Mouse (Mus musculus): ENCODE measurements at regions not wholly inside any gene's neighbourhood (a gene's known extent, or its start where the extent isn't known, plus 50 kb on each side); places are given as distances from the start of the nearest gene placed in this dataset.

DNA sequence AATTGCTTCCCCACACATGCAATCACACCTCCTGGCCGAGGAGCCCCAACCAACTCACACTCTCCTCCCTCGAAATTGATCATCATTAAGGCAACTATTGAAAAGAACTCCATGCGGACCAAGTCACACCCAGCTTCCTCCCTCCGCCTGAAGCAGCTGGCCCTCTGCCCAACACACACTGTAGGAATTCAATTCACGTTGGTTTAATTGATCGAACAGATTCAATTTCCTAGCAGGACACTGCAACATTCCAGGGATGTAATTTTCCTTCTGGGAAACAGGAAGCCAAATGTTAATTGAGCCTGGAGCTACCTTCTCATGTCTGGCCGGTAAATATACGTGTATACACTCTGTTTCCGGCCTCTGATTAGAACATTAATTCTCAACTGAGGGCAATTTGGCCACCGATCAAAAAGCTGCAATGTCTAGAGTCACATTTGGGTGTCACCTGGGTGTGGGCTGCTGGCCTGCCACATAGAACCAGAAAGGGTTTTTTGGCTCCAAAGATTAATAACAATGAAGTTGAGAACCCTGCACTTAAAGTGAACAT lies 500.7 kb upstream of the Tmem132c start:
- DNase-seq, result no peak

- DNase-seq, result no peak
These were observed 486.5 kb upstream of the Tmem132c start for GRCm38 (mm10) chr5:126755107-126755506.

- no peak for DNase-seq
These were observed 476.4 kb upstream of the Tmem132c start for GRCm38 (mm10) chr5:126765037-126765707.

DNA sequence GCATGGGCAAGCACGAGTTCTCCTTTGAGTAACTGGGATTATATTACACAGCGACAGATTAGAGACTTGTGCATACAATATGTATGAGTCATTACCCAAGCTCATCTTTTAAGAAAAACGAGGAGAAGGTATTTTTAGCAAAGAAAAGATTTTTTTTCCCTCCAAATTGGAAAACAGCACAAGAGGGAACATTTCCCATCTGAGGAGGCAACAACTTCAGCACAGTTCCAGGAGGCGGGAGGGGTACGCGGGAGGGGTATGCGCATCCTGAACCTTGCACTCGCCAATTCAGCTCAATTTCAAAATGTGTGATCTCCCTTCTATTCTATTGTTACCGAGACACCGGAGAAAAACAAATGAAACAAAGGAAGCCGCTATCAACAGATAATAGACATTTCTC lies 472.6 kb upstream of the Tmem132c start:
- no peak for DNase-seq

- DNase-seq, result no peak
These were observed 453.6 kb upstream of the Tmem132c start for GRCm38 (mm10) chr5:126787706-126788610.

DNA sequence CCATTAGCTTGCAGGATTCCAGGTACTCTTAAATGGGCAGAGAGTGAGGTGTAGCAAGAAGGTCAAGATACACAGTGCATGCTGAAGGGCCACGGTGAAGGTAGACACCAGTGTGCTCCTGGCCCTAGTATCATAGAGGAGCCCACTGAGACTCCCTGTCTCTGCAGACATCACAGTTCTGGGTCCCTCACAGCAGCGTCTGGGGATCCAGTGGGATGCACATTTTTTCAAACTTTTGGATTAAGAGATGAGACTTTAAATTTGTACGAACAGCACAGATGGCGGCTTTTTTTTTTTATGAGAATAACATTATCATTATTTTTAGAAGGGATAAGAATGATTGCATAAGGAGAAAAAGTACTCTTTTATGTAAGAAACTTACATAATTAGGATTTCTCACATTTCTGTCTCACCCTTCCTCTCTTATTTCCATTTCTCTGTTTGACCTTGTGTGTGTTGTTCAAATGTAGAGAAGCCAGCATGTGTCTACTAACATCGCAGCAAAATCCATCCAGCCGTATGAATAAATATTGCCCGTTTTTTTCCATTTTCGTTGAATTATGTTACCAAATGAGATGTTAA lies 441.8 kb upstream of the Tmem132c start:
- no peak for DNase-seq

- DNase-seq, result no peak
These were observed 435.0 kb upstream of the Tmem132c start for GRCm38 (mm10) chr5:126806656-126807055.

GRCm38 (mm10) chr5:126816069-126816468 lies 425.5 kb upstream of the Tmem132c start:
- DNase-seq, result no peak

DNA sequence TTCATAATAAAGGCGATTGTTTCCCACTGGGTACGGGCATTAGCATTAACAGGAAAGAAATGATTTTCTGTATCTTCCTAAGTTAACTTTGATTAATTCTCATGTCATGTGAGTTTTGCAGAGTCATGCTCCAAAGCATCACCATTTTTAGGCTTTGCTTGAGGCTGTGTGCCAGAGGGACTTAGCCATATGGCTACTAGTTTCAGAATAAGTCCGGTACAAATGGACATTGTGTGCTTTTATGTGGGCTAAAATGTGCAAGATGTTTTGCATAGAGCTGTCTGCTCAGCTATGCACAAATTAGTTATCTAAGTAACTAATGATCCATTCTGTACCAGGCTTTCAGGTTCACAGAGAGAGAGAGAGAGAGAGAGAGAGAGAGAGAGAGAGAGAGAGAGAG lies 406.2 kb upstream of the Tmem132c start:
- DNase-seq, result no peak

DNA sequence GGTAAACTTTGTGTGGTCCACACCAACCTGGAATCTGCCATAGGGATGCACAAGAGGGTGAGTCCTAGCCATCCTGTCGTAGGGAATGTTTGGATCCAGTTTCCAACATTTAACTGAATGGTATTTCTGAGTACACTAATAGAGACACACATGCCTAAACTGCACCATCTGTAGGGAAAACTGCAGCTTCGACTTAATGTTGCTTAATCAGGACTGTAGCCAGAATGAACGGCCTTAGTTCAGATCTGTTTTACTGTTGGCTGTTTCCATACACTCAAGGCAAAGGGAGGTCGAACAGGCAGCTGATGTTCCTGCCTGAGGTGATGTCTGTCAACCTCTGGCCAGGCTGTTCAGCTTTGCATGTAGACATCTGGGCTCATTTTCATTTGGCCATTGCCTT lies 399.0 kb upstream of the Tmem132c start:
- no peak for DNase-seq

GRCm38 (mm10) chr5:126862078-126862477 lies 379.5 kb upstream of the Tmem132c start:
- no peak for DNase-seq

DNA sequence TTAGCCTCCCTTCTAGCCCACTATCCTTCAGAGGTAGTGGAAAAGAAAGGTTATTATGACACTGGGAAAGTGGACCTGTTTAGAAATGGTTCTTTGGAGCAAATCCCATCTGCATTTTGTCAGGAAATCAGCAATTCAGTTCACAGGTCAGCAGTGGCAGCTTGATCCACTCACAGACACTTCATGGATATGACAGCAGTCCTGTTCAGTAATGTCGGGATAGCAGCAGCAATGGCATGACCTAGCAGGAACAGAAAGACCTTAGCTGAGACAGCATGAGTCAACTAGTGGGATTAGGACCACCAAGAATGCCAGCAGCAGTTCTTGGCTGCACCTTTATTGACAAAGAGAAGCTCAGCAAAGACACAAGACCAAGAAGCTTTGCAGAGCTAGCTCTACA lies 365.8 kb upstream of the Tmem132c start:
- DNase-seq, result no peak

- no peak for DNase-seq
These were observed 350.9 kb upstream of the Tmem132c start for GRCm38 (mm10) chr5:126890710-126891109.

DNA sequence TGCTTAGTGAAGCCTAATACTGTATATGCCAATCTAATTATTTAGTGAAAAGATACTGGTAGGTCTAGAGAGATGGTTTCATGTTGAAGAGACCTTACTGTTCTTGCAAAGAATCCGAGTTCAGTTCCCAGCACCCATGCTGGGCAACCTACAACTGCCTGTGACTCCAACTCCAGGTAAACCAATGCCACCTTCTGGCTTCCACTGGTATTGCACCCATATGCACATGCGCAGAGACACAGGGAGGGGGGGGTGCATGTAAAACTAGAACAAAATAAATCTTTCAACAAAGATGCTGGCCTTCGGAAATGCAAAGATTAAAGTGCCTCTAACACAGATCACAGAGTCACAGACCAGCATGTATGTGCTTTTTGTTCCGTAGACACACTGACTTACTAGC lies 348.5 kb upstream of the Tmem132c start:
- DNase-seq, result no peak

DNA sequence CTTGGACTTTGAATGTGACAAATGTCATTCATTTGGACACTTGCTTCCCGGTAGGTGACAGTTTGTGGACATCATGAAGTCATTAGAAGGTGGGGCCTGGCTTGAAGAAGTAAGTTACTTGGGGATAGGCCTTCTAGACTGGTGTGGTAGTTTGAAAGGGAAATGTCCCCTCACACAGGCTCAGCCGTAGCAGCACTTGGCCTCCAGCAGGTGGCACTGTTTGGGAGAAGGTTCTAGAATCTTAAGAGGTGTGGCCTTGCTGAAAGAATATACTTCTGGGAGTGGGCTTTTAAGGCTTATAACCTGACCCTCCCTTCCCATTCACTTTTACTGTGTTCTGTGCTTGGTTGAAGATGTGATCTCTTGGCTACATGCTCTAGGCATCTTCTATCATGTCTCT lies 331.5 kb upstream of the Tmem132c start:
- no peak for DNase-seq

DNA sequence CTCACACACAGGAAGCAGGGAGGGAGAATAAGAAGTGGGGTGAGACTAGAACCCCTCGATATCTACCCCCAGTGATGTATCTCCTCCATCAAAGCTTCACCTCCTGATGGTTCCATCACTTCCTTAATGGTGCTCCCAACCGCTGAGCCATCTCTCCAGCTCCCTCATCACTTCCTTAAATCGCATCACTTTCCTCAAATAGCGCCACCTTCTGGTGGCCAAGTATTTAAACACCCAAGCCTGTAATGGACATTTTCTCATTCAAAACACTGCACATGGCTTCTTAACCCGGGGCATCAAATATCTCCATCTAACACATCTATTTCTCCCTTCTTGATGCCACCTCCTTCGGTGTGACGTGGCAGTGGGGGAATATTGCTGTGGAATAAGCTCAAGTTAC lies 324.3 kb upstream of the Tmem132c start:
- DNase-seq, result no peak

- no peak for DNase-seq
These were observed 308.1 kb upstream of the Tmem132c start for GRCm38 (mm10) chr5:126933466-126933865.

DNA sequence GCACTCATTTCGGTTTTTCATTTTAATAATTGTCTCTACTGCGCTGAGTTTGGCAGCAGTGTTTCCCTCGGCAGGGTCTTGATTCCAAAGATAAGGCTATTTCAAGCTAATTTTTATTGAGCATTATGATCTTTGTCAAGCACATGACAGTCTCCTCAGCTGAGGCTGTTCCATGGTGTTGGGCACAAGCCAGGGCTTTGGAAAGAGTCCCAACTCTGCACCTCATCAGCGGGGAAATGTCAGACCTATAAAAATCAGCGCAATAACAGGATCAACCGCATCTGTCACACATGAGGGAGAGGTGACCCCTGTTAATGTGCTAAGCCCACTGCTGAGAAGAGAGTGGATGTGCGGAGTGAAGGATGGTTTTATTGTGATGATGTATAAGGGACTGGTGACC lies 296.7 kb upstream of the Tmem132c start:
- no peak for DNase-seq

GRCm38 (mm10) chr5:126954189-126954588 lies 287.4 kb upstream of the Tmem132c start:
- no peak for DNase-seq

DNA sequence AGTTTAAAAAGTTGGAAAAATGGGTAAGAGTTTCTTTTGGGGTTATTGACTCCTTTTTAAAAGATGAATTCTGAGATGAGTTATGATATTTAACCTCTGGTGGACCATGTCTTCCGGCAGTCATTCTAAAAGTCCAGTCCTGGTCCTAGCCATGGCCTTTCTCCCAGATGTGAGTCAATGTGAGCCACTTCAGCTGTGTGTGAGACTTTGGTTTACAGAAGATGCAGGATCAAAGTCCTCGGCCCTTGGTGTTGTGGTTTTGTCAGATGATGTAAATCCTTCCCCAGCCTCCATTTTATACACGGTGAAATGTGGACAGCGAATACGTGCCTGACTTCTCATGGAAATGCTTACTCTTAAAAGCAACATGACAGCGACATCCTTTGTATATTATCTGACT lies 287.0 kb upstream of the Tmem132c start:
- no peak for DNase-seq

DNA sequence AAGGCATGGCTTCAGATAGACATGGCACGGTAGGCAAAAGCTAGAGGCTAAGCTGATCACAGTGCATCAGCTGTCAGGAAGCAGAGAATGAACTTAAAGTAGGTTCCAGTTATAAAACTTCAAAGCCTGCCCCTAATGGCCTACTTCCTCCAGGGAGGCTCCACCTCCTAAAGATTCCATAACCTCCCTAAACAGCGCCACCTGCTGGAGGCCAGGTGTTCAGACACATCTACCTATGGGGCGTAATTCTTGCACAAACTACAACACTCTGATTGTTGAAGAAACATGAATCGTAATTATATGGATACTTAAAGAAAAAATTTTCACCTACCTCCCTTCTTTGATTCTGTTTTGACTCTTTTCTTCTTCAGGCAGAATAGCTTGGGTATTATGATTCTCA lies 277.0 kb upstream of the Tmem132c start:
- DNase-seq, result no peak

DNA sequence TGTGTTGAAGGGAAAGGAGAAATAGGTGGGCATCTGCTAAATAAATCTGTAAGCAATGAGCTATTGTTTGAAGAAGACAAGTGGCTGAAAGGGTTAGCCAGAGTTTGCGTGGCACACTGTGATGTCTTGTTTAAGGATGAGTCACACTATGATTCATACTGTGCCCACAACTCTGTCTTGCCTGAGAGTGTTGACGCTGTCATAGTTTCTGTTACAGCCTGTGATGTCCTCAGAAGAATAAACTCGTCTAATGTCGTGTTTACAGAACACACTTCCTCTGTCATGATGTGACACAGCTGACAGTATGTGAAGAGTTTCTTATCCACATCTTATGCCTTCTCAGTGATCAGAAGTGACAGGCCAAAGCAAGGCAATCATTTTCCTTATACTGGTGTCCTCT lies 274.5 kb upstream of the Tmem132c start:
- no peak for DNase-seq

DNA sequence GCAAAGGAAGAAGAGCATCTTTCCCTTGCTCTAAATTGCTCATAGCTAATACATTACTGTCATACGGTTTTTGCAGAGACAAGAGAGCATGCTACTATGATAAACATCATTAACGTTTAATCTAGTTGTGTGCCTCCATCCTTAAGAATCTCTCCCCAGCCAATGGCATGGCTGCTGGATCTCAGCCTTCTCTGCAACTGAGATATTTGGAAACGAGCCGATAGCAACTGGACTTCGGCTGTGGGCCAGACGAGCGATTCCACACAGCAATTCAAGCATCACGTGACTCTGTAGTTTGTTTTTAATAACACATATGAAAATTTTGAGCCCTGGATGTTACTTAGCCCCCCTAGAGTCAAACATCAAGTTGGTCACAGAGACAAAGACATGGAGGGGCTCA lies 272.2 kb upstream of the Tmem132c start:
- DNase-seq, result no peak

GRCm38 (mm10) chr5:126971284-126971683 lies 270.3 kb upstream of the Tmem132c start:
- no peak for DNase-seq

All from right cerebral cortex, postnatal 14 days (tissue).